Mouse (Mus musculus) embryo, embryonic 10 days (tissue): ENCODE results near the gene Rbpms2.
"Not testable (repeated sequence)": the region's sequence is repeated elsewhere in the genome, so short reads cannot be mapped to it uniquely, and the experiment has no call there.

Experiments used
- DNase-seq: peaks from one replicate; pipeline ENCODE4 v3.0.0-alpha.2; 2015; ENCODE audit warnings: low spot score

Rbpms2 gene

DNA sequence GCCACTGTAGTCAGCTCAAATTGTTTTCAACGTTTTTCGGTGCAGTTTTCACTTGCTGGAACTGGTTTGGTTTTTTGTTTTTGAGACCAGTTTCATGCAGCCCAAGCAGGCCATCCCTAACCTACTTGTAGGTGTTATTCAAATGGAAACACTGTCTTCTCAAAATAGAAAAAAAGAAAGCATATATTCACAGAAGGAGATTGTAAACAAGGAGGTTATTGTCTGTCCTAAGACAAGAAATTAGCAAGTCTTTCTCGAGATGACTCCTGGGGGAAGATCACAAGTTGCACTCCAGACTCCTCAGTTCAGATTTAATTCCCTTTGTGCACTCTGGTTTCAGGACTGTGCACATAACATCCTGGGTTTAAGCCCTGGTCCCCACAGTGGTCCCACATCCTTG, 10.1 kb upstream of the Rbpms2 start:
- no peak for DNase-seq

DNA sequence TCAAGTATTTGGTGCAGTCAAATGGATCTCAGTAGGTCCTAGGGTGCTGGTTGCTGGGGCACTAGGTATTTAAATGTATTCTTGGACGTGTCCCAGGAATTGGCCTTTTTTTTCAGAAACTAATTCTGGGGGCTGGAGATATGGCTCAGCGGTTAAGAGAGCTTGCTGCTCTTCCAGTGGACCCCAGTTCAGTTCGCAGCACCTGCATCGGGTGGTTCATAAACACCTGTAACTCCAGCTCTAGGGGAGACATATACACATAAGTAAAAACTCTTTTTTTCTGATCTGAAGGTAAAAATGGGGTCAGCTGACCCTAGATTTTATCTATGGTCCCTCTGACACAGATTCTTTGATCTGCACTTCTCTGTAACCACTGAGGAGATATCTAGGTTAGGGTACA, 8.3 kb upstream of the Rbpms2 start:
- no peak for DNase-seq

DNA sequence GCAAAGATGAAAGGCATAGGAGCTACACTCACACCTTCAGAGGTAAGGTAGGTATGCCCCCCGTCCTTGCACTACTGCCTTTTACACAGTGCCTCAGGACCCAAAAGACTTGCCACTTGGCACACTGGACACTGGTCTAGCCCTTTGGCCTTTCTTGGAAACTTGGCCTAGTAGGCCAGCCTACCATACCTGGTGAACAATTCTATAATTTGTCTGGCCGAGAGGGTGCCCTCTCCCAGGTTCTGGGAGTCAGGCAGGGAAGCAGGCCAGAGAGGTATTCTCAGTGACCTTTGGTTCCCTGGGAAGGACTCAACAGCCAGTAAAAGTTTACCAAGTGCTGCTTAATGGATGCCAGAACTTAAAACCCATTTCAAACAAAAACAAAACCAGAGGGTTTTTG, 7.8 kb upstream of the Rbpms2 start:
- no peak for DNase-seq

DNA sequence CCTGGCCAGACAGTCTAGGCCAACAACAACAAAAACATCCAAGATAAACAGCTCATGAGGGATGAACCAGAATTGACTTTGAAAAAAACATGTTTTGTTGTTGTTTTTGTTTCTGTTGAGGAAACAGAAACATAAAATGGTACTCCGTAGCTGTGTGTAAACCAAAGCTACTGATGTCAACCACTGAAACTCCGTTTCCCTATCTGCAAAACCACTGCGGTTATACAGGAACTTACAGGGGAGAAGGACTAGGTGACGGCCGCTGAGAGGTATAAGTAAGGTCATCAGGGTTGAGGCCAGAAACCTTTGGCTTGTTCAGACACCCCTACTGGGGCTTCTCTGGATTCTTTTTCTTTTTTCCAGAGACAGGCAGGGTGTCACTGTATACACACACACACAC, 6.6 kb upstream of the Rbpms2 start:
- no peak for DNase-seq

DNA sequence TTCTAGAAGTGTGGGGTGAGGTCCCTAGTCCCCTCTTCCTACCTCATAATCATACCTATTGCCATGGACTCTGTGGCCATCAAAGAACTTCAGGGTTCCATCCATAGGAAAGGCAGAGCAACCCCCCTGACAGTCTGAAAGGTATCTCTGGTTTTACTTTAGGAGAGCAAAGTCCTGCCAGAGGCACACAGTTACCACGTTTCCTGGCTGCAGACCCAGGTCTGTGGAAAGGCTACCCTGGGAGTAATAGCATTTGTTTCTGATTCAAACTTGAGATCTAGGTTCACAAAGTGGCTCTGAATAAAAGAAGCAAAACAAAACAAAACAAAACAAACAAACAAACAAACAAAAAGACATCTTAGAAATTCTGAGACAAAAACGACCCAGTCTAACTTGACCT, 5.2 kb upstream of the Rbpms2 start:
- DNase-seq: no peak

DNA sequence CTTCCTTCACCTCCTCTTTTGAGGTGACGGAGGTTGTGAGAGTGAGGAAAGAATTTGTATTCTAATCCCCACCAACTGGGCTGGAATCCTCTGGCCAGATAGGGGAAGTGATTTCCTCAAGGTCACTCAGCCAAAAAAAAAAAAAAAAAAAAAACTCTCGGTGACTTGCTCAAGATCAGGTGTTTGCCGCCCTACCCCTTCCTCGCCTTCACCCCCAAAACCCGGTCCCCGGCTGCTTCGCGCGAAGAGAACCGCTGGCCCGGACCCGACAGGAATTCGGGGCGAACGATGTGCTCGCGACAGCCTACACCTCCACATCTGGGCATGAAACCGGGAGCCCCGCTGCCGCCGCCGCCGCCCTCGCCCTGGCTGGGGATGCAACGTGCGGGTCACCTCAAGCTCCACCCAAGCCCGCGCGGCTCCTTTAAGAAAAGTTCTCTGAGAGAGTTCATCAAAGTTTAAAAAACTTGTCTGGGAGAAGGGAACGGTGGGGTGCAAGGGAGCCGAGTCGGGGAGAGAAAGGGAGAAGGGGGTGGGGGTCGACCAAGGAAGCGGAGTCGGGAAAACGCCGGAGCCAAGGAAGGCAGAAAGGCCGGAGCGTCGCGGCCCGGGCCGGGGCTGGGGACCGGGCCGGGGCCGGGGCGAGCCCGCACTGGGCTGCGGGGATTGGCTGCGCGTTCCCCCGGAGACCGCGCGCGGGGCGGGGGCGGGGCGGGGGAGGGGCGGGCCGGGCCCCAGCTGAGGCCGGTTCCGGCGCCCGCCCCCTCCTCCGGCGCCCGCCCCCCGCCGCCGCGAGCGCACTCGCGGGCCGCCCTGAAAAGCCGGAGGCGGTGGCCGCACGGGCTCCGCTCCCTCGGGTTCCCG, 551 bp downstream of the Rbpms2 start:
- peak; percentile 63 for DNase-seq

DNA sequence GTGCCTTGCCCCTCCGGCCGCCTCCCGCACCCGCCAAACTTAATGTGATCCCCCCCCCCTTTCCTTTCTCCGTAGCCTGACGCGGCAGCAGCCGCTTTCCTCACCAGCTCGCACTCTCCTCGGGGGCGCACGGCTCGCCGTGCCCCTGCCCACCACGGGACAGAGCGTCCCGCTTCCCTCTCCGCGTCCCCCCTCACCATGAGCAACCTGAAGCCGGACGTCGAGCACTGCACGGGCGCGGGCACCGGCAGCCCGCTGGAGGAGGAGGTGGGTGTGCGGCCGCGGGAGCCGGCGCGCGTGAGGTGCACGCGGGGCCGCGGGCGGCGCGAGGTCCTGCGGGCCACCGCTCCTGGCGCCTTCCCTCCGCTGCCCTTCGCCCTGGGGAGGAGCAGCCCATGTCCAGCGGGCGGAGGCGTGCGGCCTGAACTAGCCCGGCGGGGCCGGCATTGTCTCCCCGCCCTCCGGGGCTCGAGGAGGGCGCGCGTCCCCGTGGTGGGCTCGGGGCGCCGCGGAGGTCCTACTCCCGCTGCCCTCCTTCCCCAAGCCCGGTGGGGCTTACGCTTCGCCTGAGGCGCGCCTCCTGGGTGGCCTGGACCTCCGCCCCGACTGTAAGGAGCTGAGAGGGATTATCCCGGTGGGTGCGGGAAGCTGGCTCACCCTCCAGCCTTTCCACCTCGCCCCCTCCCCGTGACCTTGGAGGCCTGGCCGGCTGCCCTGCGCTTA, 1.3 kb downstream of the Rbpms2 start:
- peak; percentile 56 for DNase-seq

DNA sequence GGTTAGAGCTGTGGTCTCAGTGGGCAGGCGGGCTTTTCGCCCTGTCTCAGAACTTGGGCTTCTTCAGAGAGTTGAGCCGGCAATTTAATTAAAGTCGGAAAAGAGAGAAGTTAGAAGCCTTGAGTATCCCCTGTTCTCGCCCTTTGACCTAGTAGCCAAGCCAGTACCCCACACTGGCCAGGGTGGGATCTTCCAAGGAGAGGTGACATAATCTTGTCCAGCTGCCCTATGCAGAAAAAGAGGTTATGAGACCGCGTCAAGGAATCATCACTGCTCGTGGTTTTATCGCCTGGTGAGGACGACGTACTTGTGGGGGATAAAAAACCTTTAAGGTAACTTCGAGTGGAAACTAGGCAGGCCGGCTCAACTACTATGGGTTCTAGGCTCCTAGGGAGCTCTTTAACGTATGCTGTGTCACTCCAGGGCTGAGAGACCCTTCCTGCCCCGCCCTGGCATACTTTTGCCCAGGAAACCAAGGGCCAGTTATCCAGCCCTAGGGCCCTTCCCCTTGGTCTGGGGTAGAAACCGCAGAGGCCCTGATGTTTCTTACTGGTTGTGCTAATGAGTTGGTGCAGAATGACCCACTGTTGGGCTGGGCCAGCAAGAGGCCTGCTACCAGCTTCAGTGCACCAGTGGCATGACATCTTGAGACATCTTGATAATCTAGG, 2.0 kb downstream of the Rbpms2 start:
- DNase-seq: peak; percentile 17

DNA sequence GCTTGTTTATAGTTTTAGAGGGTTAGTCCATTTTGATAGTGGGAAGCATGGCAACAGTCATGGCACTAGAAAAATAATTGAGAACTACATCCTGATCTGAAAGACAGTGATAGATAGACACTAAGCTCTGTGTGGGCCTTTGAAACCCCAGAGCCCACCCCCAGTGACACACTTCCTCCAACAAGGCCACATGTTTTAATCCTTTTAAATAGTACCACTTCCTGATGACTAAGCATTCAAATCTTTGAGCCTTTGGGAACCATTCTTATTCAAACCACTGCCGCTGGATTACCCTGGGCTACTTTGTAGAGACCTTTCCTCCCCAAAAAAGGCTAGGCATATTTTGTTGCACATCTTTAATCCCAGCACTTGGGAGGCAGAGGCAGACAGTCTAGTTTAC, 6.3 kb downstream of the Rbpms2 start:
- DNase-seq: no peak

DNA sequence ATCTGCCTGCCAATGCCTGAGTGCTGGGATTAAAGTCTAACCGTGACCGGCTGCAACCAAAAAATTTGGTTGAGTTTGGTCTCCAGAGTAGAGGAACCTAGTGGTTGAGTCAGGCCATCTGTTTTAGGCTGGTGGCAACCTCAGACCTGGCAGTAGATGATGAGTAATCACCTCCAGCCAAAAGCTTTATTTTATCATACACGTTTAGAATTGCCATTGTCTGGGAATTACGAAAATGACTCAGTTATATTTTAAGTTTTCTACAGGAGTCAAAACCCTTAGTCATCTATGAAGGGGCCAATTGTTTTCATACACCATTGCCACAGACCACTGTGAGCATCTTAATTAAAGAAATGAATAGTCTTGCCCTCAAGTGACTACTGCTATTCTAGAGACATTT, 7.5 kb downstream of the Rbpms2 start:
- no peak for DNase-seq

DNA sequence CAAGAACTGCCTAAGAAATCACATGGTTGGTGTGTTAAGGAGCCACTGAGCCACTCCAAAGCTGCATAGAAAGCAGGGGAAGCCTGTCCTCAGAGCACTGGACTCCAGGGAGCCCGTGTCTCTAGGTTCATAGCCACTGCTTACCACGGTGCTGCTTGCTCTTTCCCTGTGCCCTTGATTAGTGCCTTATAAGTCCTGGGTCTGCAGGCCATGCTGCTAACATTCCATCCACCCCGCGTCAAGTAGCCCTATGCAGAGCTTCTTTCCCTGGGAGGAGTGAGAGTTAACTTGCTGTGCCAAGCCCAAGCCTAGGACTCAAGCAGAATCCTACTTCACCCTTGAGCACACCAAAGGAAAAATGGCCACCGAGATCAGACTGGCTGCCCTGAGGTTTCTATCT, 9.6 kb downstream of the Rbpms2 start:
- DNase-seq: no peak

DNA sequence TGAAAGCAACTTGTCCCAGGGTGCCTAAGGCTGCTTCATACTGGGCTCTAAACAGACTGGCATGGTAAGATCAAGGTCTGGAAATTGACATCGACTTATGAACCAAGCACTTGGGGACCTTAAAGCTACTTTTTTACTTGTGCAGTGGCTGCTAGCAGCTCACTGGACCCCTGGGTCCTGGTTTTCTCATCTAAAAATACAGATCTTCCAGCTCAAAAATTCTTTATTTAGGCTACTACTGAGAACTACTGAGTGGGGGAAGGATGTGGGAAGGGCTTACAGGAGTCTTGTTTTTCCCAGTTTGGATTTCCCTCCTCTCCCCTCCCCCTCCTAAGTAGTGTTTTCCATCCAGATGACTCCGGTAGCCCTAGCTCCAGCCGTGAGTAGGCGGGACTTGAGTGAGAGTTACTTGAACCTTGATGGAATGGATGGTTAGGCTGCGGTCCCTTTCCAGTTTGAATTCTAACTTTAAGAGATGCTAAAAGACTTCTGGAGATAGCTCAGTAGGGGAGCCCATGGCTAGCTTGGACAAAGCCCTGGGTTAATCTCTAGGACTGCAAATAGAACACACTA, 11.5 kb downstream of the Rbpms2 start:
- peak; percentile 78 for DNase-seq

DNA sequence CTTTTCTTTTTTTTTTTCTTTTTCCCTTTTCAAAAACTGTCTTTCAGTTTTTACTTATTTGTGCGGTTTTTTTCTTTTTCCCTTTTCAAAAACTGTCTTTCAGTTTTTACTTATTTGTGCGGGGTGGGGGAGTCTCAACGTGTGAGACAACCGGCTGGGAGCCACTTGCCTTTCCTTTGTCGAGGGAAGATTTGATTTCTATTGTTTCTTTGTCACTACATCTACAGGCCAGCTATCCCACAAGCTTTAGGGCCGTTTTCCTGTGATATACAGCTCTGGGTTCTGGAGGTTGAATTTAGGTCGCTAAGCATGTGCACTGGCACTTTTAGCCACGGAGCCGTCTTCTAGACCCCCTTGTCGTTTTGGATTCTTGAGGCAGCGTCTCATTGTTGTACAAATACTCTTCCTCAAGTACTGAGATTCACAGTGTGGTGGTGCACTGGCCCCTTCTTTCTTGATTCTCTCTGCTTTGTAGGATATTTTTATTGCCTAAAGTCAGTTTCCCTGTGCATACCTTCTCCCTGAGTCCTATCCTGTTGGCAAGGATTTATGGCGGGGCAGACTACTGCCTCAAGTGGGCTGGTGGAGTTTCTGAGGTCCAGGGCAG, 12.1 kb downstream of the Rbpms2 start:
- peak; percentile 25 for DNase-seq

DNA sequence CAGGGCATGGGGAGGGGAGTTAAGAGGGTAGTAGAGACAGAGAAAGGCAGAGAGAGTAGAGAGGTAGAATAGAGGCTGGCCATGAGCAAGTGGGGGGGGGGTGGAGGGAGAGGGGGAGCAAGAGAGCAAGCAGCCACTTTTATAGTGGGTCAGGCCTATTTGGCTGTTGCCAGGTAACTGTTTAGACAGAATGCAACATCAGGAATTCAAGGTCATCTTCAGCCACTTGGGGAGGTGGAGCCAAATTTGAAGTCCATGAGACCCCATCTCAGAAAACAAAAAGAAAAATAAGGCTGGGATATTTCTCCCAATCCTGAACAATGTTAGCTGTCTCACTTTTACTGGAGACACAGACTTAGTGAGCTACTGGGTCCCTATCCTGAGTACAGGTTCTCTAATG, 13.1 kb downstream of the Rbpms2 start:
- no peak for DNase-seq

DNA sequence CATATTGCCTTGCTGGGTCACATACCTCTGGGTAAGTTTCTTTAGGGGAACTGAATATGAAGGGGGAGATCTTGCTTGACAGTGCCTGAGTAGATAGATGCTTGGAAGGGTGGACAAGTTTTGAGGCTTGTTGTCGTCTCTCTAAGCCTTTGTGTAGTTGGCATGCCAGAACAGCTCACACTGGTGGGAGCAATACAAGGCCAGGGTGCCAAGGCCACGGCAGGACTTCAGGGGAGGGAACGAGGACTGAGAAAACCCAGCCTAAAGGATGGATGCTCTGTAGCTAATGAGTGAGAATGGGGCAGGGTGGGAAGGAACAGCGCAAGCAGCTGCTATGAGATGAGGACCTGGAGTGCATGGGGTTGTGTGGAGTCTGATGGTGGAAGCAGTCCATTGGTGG, 15.5 kb downstream of the Rbpms2 start:
- no peak for DNase-seq

DNA sequence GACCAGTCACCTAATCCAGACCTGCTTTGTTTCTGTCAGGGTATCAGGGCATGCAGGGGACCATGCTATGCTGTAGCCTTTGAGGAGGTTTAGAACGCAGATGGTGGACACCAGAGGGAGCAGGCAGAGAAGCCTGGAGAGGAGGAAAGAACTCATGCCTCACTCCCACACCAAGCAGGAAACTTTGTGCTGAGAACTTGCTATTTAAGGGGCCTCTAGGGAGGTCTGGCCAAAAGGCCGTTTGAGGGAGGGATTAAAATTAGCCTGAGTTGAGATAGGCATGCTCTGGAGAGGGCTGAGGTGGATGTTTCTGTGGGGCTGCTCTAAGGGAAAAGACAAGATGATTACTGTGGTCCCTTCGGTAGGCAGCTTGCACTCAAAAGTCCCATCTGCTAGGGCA, 16.5 kb downstream of the Rbpms2 start:
- DNase-seq: no peak

DNA sequence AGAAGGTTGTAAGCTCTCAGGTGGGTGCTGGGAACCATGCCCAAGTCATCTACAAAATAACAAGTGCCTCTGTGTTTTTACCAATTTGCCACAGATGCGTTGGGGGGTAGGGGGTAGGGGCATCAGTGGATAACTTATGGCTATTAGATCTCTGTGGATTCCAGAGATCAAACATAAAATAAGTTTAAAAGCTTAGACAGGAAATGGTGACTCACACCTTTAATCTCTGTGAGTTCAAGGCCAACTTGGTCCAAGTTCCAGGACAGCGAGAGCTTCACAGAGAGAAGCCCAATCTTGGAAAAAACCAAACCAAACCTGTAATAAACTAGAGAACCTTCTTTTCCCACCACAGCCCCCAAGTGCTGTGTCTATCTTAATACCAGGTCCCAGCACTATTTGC, 17.3 kb downstream of the Rbpms2 start:
- no peak for DNase-seq

DNA sequence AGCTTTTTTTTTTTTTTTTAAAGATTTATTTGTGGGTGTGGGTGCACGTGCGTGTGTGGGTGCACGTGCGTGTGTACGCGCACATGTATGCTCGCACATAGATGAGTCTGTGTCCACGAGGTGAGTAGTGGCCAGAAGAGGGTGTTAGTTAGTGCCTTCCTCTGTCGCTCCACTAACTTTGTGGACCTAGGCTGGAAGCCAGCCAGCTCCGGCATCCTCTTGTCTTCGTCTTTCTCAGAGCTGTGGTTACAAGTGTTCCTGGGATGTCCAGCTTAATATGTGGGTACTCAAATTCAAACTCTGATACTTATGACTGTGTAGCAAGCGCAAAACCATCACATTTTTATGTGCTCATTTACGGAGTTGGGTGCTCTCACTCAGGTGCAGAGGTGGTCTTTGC, 19.3 kb downstream of the Rbpms2 start:
- no peak for DNase-seq

DNA sequence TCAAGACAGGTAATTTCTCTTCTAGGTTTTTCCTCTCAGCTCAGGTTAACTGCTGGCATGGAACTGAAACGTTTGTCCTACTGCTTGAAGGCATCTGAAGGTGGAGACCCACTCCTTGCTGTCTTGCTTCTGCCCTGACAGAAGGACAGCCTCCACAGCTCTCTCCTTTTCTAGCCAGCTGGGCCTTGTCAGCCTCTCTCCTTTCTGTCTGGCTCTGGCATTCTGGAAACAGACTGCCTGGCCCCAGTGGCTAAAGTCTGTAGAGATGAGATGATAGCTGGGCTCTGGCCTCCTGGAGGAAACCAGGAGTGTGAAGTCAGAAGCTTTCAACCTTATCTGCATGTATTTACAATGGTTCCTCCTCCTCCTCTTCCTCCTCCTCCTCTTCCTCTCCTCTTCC, 20.5 kb downstream of the Rbpms2 start:
- no peak for DNase-seq

DNA sequence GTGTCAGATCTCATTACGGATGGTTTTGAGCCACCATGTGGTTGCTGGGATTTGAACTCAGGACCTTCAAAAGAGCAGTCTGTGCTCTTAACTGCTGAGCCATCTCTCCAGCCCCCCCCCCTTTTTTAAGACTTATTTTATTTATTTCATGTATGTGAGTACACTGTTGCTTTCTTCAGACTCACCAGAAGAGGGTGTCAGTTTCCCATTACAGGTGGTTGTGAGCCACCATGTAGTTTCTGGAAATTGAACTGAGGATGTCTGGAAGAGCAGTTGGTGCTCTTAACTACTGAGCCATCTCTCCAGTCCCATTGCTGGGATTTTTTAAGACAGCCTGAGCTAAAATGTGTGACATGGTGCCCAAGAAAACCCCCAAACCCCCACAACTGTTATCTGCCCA, 22.5 kb downstream of the Rbpms2 start:
- DNase-seq: not testable (repeated sequence)

DNA sequence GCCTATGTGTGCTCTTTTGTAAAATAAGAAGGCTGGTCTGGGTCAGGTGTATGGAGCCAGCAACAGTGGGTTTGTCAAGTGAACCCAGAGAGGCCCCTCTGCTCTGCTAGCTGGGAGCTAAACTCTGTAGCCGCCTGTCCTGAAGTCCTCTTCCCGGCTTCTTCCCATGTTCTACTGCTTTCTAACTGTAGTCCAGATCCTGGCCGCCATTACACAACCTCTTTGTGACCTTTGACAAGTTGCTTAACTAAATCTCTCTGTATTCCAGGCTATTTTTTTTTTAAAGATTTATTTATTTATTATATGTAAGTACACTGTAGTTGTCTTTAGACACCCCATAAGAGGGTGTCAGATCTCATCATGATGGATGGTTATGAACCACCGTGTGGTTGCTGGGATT, 24.3 kb downstream of the Rbpms2 start:
- no peak for DNase-seq

DNA sequence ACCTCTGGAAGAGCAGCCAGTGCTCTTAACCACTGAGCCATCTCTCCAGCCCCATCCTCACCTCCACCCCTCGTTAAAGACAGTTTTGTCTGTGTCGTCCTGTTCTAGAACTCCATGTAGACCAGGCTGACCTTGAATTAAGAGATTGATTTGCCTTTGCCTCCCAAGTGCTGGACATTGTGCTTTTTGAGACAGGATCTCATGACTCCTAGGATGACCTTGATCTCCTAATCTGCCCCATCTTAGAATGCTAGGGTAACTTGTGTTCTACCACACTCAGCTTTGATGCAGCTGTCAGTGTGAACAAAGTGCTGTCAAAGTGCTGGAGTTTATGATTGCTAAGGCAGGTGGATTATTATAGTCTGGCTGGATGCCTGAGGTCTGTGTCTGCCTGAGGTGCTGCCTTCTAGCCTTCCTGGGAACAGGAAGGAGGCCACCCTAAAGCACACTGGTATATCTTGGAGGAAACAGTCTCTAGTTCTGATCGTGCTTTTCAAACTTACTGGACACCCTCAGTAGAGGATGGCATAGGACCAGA, 25.3 kb downstream of the Rbpms2 start:
- DNase-seq: no peak
